Mouse (Mus musculus): ENCODE data around the gene Mknk2.

DNA sequence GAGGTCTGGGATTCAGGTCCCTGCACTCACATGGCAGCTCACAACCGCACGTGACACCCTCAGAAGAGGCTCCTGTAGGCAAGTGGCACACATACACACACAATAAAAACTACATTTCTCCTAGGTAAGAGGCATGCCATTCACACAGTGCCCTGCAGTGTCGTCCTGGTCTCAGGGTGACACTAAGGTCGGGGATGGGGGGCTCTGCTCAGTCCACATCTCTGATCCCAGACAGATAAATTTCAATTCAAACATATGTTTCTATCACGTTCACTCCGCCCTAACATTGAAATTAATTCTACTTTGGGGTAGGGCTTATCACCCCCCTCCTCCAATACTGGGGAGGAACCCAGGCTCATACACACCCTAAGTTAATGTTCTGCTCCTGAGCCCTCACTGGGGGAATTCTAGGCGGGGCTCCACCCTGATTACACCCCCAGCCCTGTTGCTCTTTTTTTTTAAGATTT is 22.2 kb upstream of the Mknk2 start:
- TF ChIP-seq CTCF (conservative IDR thresholded peaks at IDR 0.05; ENCODE audit: low read length) (no peak), POU5F1 (IDR thresholded peaks at IDR 0.05; ENCODE audit: borderline replicate concordance, low read length) (no peak), NANOG (IDR thresholded peaks at IDR 0.05; ENCODE audit: borderline replicate concordance, low read length) (no peak)
